Mouse (Mus musculus): ENCODE results near the gene Ddx42.

Ddx42 gene

GRCm38 (mm10) chr11:106268326-106269059 lies 51.8 kb downstream of the Ddx42 start:
- DNase-seq (ENCODE audit: low read depth, low spot score) = no peak

- peak; percentile 60 for DNase-seq (ENCODE audit: low read depth, low spot score)
Observed at GRCm38 (mm10) chr11:106269060-106269431, 52.3 kb downstream of the Ddx42 start.

GRCm38 (mm10) chr11:106271131-106271793 lies 54.5 kb downstream of the Ddx42 start:
- no peak for DNase-seq (ENCODE audit: low read depth, low spot score)

- DNase-seq (ENCODE audit: low read depth, low spot score) = peak; percentile 32
Observed at GRCm38 (mm10) chr11:106271794-106272643, 55.3 kb downstream of the Ddx42 start.

GRCm38 (mm10) chr11:106272644-106273310 lies 56.1 kb downstream of the Ddx42 start, which contains the start of gene Smarcd2:
Gene Smarcd2 (minus strand): TSS chr11:106272972.
- DNase-seq (ENCODE audit: low read depth, low spot score) = peak; percentile 100

GRCm38 (mm10) chr11:106273311-106273684 lies 56.6 kb downstream of the Ddx42 start:
- no peak for DNase-seq (ENCODE audit: low read depth, low spot score)

- DNase-seq (ENCODE audit: low read depth, low spot score) = no peak
Observed at GRCm38 (mm10) chr11:106273811-106274210, 57.1 kb downstream of the Ddx42 start.

- DNase-seq (ENCODE audit: low read depth, low spot score) = no peak
Observed at GRCm38 (mm10) chr11:106274374-106274773, 57.6 kb downstream of the Ddx42 start.

GRCm38 (mm10) chr11:106274971-106275411 lies 58.3 kb downstream of the Ddx42 start:
- DNase-seq (ENCODE audit: low read depth, low spot score) = peak; percentile 69

- peak; percentile 97 for DNase-seq (ENCODE audit: low read depth, low spot score)
Observed at GRCm38 (mm10) chr11:106276454-106276853, 59.7 kb downstream of the Ddx42 start, which contains the start of gene Tcam1. Gene Tcam1 (plus strand): TSS chr11:106276672.

- no peak for DNase-seq (ENCODE audit: low read depth, low spot score)
Observed at GRCm38 (mm10) chr11:106282452-106282851, 65.7 kb downstream of the Ddx42 start.

- DNase-seq (ENCODE audit: low read depth, low spot score) = no peak
Observed at GRCm38 (mm10) chr11:106283371-106283770, 66.6 kb downstream of the Ddx42 start.

- no peak for DNase-seq (ENCODE audit: low read depth, low spot score)
Observed at GRCm38 (mm10) chr11:106284126-106284525, 67.4 kb downstream of the Ddx42 start.

- DNase-seq (ENCODE audit: low read depth, low spot score) = no peak
Observed at GRCm38 (mm10) chr11:106286206-106286605, 69.5 kb downstream of the Ddx42 start.

GRCm38 (mm10) chr11:106286987-106287386 lies 70.3 kb downstream of the Ddx42 start:
- no peak for DNase-seq (ENCODE audit: low read depth, low spot score)

- DNase-seq (ENCODE audit: low read depth, low spot score) = no peak
Observed at GRCm38 (mm10) chr11:106289369-106289768, 72.6 kb downstream of the Ddx42 start.

GRCm38 (mm10) chr11:106290376-106290775 lies 73.7 kb downstream of the Ddx42 start:
- no peak for DNase-seq (ENCODE audit: low read depth, low spot score)

- no peak for DNase-seq (ENCODE audit: low read depth, low spot score)
Observed at GRCm38 (mm10) chr11:106291861-106292260, 75.1 kb downstream of the Ddx42 start.
